ENCODE assay signal across 14 mouse cellular contexts in the genomic region with DNA sequence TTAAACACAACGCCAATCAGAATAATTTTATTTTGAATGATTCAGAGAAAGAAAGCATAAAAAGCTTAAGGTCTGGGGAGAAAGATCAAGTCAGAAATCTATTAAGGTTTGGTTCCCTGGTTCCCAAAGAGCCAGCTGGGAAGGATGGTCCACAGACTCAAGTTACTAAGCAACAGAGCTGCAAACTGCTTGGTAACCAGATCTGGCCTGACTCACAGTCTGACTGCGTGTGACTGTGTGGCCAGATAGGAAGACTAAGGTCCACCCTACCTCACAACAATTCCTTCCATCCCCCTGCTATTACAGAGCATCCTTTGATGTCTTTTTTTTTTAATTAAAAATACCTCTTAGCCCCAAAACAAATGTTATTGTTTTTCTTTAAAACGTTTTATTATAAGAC.
DNase-seq lines count a peak whose midpoint lies in the region; ATAC-seq and TF ChIP-seq lines count a peak whose summit lies in the region.
"Had no signal": no experiment of that assay in that cellular context is flagged by ENCODE, and none has a peak within 500 bp of the region (broad histone marks: within the 10 kb centered on the region; RNA-seq: fewer than 3 reads in every experiment).

No protein-coding gene starts in this region.

- no peak overlapping the region for H3K9ac ChIP-seq in forebrain, postnatal 0 days
- no peak overlapping the region for H3K9ac ChIP-seq in forebrain, embryonic 15.5 days (replicated peaks)
- H3K9ac ChIP-seq in limb, embryonic 11.5 days (ENCODE audit: low read length): no peak overlapping the region
- H3K9ac ChIP-seq in limb, embryonic 12.5 days (replicated peaks): no peak overlapping the region
- H3K9ac ChIP-seq: embryonic facial prominence, embryonic 13.5 days; liver, embryonic 15.5 days had no signal

- no peak overlapping the region for H3K4me3 ChIP-seq in forebrain, postnatal 0 days (ENCODE audit: low read depth, low read length)
- H3K4me3 ChIP-seq in forebrain, embryonic 15.5 days: no peak overlapping the region
- no peak overlapping the region for H3K4me3 ChIP-seq in limb, embryonic 11.5 days (ENCODE audit: low read depth, low read length)
- no peak overlapping the region for H3K4me3 ChIP-seq in limb, embryonic 10.5 days
- no peak overlapping the region for H3K4me3 ChIP-seq in limb, embryonic 12.5 days (replicated peaks)
- H3K4me3 ChIP-seq: embryonic facial prominence, embryonic 13.5 days; liver, embryonic 15.5 days had no signal

- no peaks in the 10 kb centered on the region for H3K4me1 ChIP-seq in forebrain, postnatal 0 days (ENCODE audit: insufficient read depth)
- H3K4me1 ChIP-seq in forebrain, embryonic 15.5 days: no peaks in the 10 kb centered on the region
- peaks cover 8% of the 10 kb centered on the region; the same call in 1 of the 2 replicates for H3K4me1 ChIP-seq in limb, embryonic 11.5 days (ENCODE audit: control insufficient read depth, insufficient read depth, low read length)
- peaks cover 50% of the 10 kb centered on the region for H3K4me1 ChIP-seq in limb, embryonic 10.5 days
- H3K4me1 ChIP-seq in limb, embryonic 12.5 days (replicated peaks): peaks cover 21% of the 10 kb centered on the region
- H3K4me1 ChIP-seq: liver, embryonic 15.5 days had no signal

- H3K27me3 ChIP-seq in forebrain, postnatal 0 days (ENCODE audit: insufficient read depth, low read length): no peaks in the 10 kb centered on the region
- H3K27me3 ChIP-seq in forebrain, embryonic 15.5 days: no peaks in the 10 kb centered on the region
- H3K27me3 ChIP-seq in limb, embryonic 11.5 days (ENCODE audit: control insufficient read depth, insufficient read depth, low read length): no peaks in the 10 kb centered on the region
- H3K27me3 ChIP-seq in limb, embryonic 10.5 days (ENCODE audit: low read depth, poor library complexity, severe bottlenecking): no peaks in the 10 kb centered on the region
- H3K27me3 ChIP-seq in limb, embryonic 12.5 days: no peaks in the 10 kb centered on the region
- H3K27me3 ChIP-seq: embryonic facial prominence, embryonic 13.5 days; liver, embryonic 15.5 days had no signal

- H3K36me3 ChIP-seq in forebrain, postnatal 0 days (ENCODE audit: insufficient read depth): no peaks in the 10 kb centered on the region
- H3K36me3 ChIP-seq in forebrain, embryonic 15.5 days: no peaks in the 10 kb centered on the region
- H3K36me3 ChIP-seq in limb, embryonic 11.5 days (ENCODE audit: control insufficient read depth, insufficient read depth, low read length): no peaks in the 10 kb centered on the region
- no peaks in the 10 kb centered on the region for H3K36me3 ChIP-seq in limb, embryonic 10.5 days
- H3K36me3 ChIP-seq in limb, embryonic 12.5 days: no peaks in the 10 kb centered on the region
- H3K36me3 ChIP-seq: embryonic facial prominence, embryonic 13.5 days; liver, embryonic 15.5 days had no signal

- no peak for TF ChIP-seq POLR2A in brain, embryonic 14.5 days (IDR thresholded peaks at IDR 0.05; ENCODE audit: borderline replicate concordance, extremely low read depth, insufficient read depth, insufficient read length, poor library complexity, severe bottlenecking)

- TF ChIP-seq CTCF in forebrain, postnatal 0 days (IDR thresholded peaks at IDR 0.05; ENCODE audit: low read depth): no peak
- TF ChIP-seq CTCF in brain, embryonic 14.5 days (IDR thresholded peaks at IDR 0.05; ENCODE audit: borderline replicate concordance, extremely low read depth, insufficient read depth, insufficient read length): no peak

- 46% methylated on average over 3 of the region's 3 CpGs for WGBS in forebrain, postnatal 0 days
- WGBS in forebrain, embryonic 15.5 days: 47% methylated on average over 3 of the region's 3 CpGs
- 50% methylated on average over 3 of the region's 3 CpGs for whole genome bisulfite sequencing in limb, embryonic 11.5 days
- WGBS in limb, embryonic 10.5 days: 57% methylated on average over 3 of the region's 3 CpGs
- WGBS in limb, embryonic 12.5 days: 42% methylated on average over 3 of the region's 3 CpGs

- peak; percentile 49 for DNase-seq in forebrain, postnatal 0 days
- DNase-seq in limb, embryonic 11.5 days (ENCODE audit: low spot score): no peak
- DNase-seq in limb, embryonic 10.5 days (ENCODE audit: low spot score): no peak
- peak; percentile 60 for DNase-seq in brain, embryonic 14.5 days (ENCODE audit: low read depth)
- DNase-seq in ovary, adult 18-20 months (ENCODE audit: low spot score): no peak
- DNase-seq in lung, postnatal 25 days (ENCODE audit: low spot score): no peak
- DNase-seq: adrenal gland, postnatal 14 days; cerebellum, adult 11 months; heart, postnatal 4 days; thymus, postnatal 36 days had no signal

- no peaks in the 10 kb centered on the region for H3K9me3 ChIP-seq in forebrain, postnatal 0 days (ENCODE audit: low read length)
- H3K9me3 ChIP-seq in forebrain, embryonic 15.5 days: no peaks in the 10 kb centered on the region
- H3K9me3 ChIP-seq in limb, embryonic 11.5 days (ENCODE audit: control insufficient read depth, low read length): no peaks in the 10 kb centered on the region
- no peaks in the 10 kb centered on the region for H3K9me3 ChIP-seq in limb, embryonic 10.5 days (replicated peaks)
- no peaks in the 10 kb centered on the region for H3K9me3 ChIP-seq in limb, embryonic 12.5 days
- H3K9me3 ChIP-seq: embryonic facial prominence, embryonic 13.5 days; liver, embryonic 15.5 days had no signal

- no peak overlapping the region for H3K4me2 ChIP-seq in forebrain, postnatal 0 days (ENCODE audit: low read depth)
- no peak overlapping the region for H3K4me2 ChIP-seq in forebrain, embryonic 15.5 days (replicated peaks)
- H3K4me2 ChIP-seq in limb, embryonic 11.5 days (ENCODE audit: low read depth, severe bottlenecking): no peak overlapping the region
- H3K4me2 ChIP-seq in limb, embryonic 12.5 days: no peak overlapping the region
- H3K4me2 ChIP-seq: embryonic facial prominence, embryonic 13.5 days; liver, embryonic 15.5 days had no signal

- H3K27ac ChIP-seq in forebrain, postnatal 0 days (ENCODE audit: low read depth, low read length): no peak overlapping the region
- no peak overlapping the region for H3K27ac ChIP-seq in forebrain, embryonic 15.5 days (replicated peaks)
- H3K27ac ChIP-seq in limb, embryonic 11.5 days (replicated peaks; ENCODE audit: low read depth, low read length): no peak overlapping the region
- no peak overlapping the region for H3K27ac ChIP-seq in limb, embryonic 10.5 days
- H3K27ac ChIP-seq in limb, embryonic 12.5 days: no peak overlapping the region
- H3K27ac ChIP-seq: embryonic facial prominence, embryonic 13.5 days; liver, embryonic 15.5 days had no signal

- peak; percentile 67 for ATAC-seq in forebrain, postnatal 0 days
- ATAC-seq in forebrain, embryonic 15.5 days (replicated peaks): no peak
- 0 out of 2 replicates have a peak, but pooled peaks have one; percentile 56 for ATAC-seq in limb, embryonic 11.5 days (ENCODE audit: insufficient number of reproducible peaks, low FRiP score, low TSS enrichment, low read depth)
- peak; percentile 59; the same call in 1 of the 2 replicates for ATAC-seq in limb, embryonic 12.5 days (ENCODE audit: insufficient number of reproducible peaks, insufficient read depth, low FRiP score, low TSS enrichment, low read depth)

Comparison
In these comparisons a context has a peak if more than half of its experiments do, and no peak if none do; other contexts are left out.
1. DNase-seq: peak in forebrain, postnatal 0 days (single experiment) and brain, embryonic 14.5 days (single experiment); none in limb, embryonic 11.5 days (single experiment), limb, embryonic 10.5 days (single experiment), ovary, adult 18-20 months (single experiment) and lung, postnatal 25 days (single experiment).